Mouse (Mus musculus): ENCODE results near the gene Ppp2r5c. TPM values are rescaled to one million over a fixed set of nuclear protein-coding genes. Genes with fewer than 3 reads are reported as not detected.

The Ppp2r5c gene
- polyA plus RNA-seq, 1 experiment: 22.8 TPM

- DNase-seq (ENCODE audit: low read depth in 1 of 2, low spot score in 2 of 2): no peak
- H3K27me3 ChIP-seq (ENCODE audit: control insufficient read depth, insufficient read depth, low read length): no peaks in the 10 kb centered on the region
- TF ChIP-seq CTCF (IDR thresholded peaks at IDR 0.05; ENCODE audit: extremely low read depth, insufficient read depth, insufficient read length, insufficient replicate concordance) (no peak), POLR2A (IDR thresholded peaks at IDR 0.05; ENCODE audit: low read depth, low read length) (no peak)
- H3K27ac ChIP-seq (ENCODE audit: insufficient read depth, low read length): no peak overlapping the region
- no peaks in the 10 kb centered on the region for H3K36me3 ChIP-seq (ENCODE audit: control insufficient read depth, insufficient read depth, low read length)
- peaks cover 37% of the 10 kb centered on the region for H3K4me1 ChIP-seq (ENCODE audit: control insufficient read depth, insufficient read depth, insufficient read length)
- H3K4me3 ChIP-seq (ENCODE audit: extremely low read depth, insufficient read depth, insufficient read length): no peak overlapping the region
- WGBS: 78% methylated on average over 9 of the region's 9 CpGs
Observed at GRCm38 (mm10) chr12:110507714-110508297, 60.9 kb downstream of the Ppp2r5c start.

GRCm38 (mm10) chr12:110508680-110509079 lies 61.8 kb downstream of the Ppp2r5c start:
- H3K27ac ChIP-seq (ENCODE audit: insufficient read depth, low read length): no peak overlapping the region
- H3K4me3 ChIP-seq (ENCODE audit: extremely low read depth, insufficient read depth, insufficient read length): no peak overlapping the region
- TF ChIP-seq POLR2A (IDR thresholded peaks at IDR 0.05; ENCODE audit: low read depth, low read length): no peak
- TF ChIP-seq CTCF (IDR thresholded peaks at IDR 0.05; ENCODE audit: extremely low read depth, insufficient read depth, insufficient read length, insufficient replicate concordance): no peak
- H3K27me3 ChIP-seq (ENCODE audit: control insufficient read depth, insufficient read depth, low read length): no peaks in the 10 kb centered on the region
- H3K36me3 ChIP-seq (ENCODE audit: control insufficient read depth, insufficient read depth, low read length): no peaks in the 10 kb centered on the region
- DNase-seq (ENCODE audit: low read depth in 1 of 2, low spot score in 2 of 2): no peak
- WGBS: 86% methylated on average over 5 of the region's 5 CpGs
- H3K4me1 ChIP-seq (ENCODE audit: control insufficient read depth, insufficient read depth, insufficient read length): peaks cover 31% of the 10 kb centered on the region

- peaks cover 15% of the 10 kb centered on the region; the same call in 1 of the 2 replicates for H3K4me1 ChIP-seq (ENCODE audit: control insufficient read depth, insufficient read depth, insufficient read length)
- peak overlapping the region; percentile 40; the same call in 1 of the 2 replicates for H3K27ac ChIP-seq (ENCODE audit: insufficient read depth, low read length)
- 64% methylated on average over 9 of the region's 9 CpGs for WGBS
- no peaks in the 10 kb centered on the region for H3K36me3 ChIP-seq (ENCODE audit: control insufficient read depth, insufficient read depth, low read length)
- H3K27me3 ChIP-seq (ENCODE audit: control insufficient read depth, insufficient read depth, low read length): no peaks in the 10 kb centered on the region
- H3K4me3 ChIP-seq (ENCODE audit: extremely low read depth, insufficient read depth, insufficient read length): no peak overlapping the region
- DNase-seq (ENCODE audit: low read depth in 1 of 2, low spot score in 2 of 2): no peak
- TF ChIP-seq POLR2A (IDR thresholded peaks at IDR 0.05; ENCODE audit: low read depth, low read length): no peak
- no peak for TF ChIP-seq CTCF (IDR thresholded peaks at IDR 0.05; ENCODE audit: extremely low read depth, insufficient read depth, insufficient read length, insufficient replicate concordance)
Observed at GRCm38 (mm10) chr12:110510171-110510871, 63.4 kb downstream of the Ppp2r5c start.

- Histone ChIP-seq H3K27me3 (ENCODE audit: control insufficient read depth, insufficient read depth, low read length) (no peaks in the 10 kb centered on the region), H3K4me3 (ENCODE audit: extremely low read depth, insufficient read depth, insufficient read length) (no peak overlapping the region), H3K27ac (ENCODE audit: insufficient read depth, low read length) (no peak overlapping the region), H3K36me3 (ENCODE audit: control insufficient read depth, insufficient read depth, low read length) (no peaks in the 10 kb centered on the region), H3K4me1 (ENCODE audit: control insufficient read depth, insufficient read depth, insufficient read length) (peaks cover 7% of the 10 kb centered on the region; the same call in 1 of the 2 replicates)
- 85% methylated on average over 12 of the region's 12 CpGs for WGBS
- DNase-seq (ENCODE audit: low read depth in 1 of 2, low spot score in 2 of 2): no peak
- TF ChIP-seq POLR2A (IDR thresholded peaks at IDR 0.05; ENCODE audit: low read depth, low read length) (no peak), CTCF (IDR thresholded peaks at IDR 0.05; ENCODE audit: extremely low read depth, insufficient read depth, insufficient read length, insufficient replicate concordance) (no peak)
Observed at GRCm38 (mm10) chr12:110511201-110511600, 64.3 kb downstream of the Ppp2r5c start.

- DNase-seq (ENCODE audit: low read depth in 1 of 2, low spot score in 2 of 2): no peak
- no peak for TF ChIP-seq POLR2A (IDR thresholded peaks at IDR 0.05; ENCODE audit: low read depth, low read length)
- no peak for TF ChIP-seq CTCF (IDR thresholded peaks at IDR 0.05; ENCODE audit: extremely low read depth, insufficient read depth, insufficient read length, insufficient replicate concordance)
- Histone ChIP-seq H3K27ac (ENCODE audit: insufficient read depth, low read length) (no peak overlapping the region), H3K27me3 (ENCODE audit: control insufficient read depth, insufficient read depth, low read length) (no peaks in the 10 kb centered on the region), H3K4me1 (ENCODE audit: control insufficient read depth, insufficient read depth, insufficient read length) (peaks cover 6% of the 10 kb centered on the region; the same call in 1 of the 2 replicates), H3K36me3 (ENCODE audit: control insufficient read depth, insufficient read depth, low read length) (peaks cover 2% of the 10 kb centered on the region; the same call in 1 of the 2 replicates), H3K4me3 (ENCODE audit: extremely low read depth, insufficient read depth, insufficient read length) (no peak overlapping the region)
- WGBS: 85% methylated on average over 9 of the region's 9 CpGs
Observed at GRCm38 (mm10) chr12:110511856-110512433, 65.0 kb downstream of the Ppp2r5c start.

- Histone ChIP-seq H3K4me3 (ENCODE audit: extremely low read depth, insufficient read depth, insufficient read length) (no peak overlapping the region), H3K4me1 (ENCODE audit: control insufficient read depth, insufficient read depth, insufficient read length) (peaks cover 3% of the 10 kb centered on the region; the same call in 1 of the 2 replicates), H3K27ac (ENCODE audit: insufficient read depth, low read length) (no peak overlapping the region), H3K27me3 (ENCODE audit: control insufficient read depth, insufficient read depth, low read length) (no peaks in the 10 kb centered on the region), H3K36me3 (ENCODE audit: control insufficient read depth, insufficient read depth, low read length) (peaks cover 5% of the 10 kb centered on the region; the same call in 1 of the 2 replicates)
- WGBS: 65% methylated on average over 7 of the region's 7 CpGs
- DNase-seq (ENCODE audit: low read depth in 1 of 2, low spot score in 2 of 2): no peak
- TF ChIP-seq POLR2A (IDR thresholded peaks at IDR 0.05; ENCODE audit: low read depth, low read length) (no peak), CTCF (IDR thresholded peaks at IDR 0.05; ENCODE audit: extremely low read depth, insufficient read depth, insufficient read length, insufficient replicate concordance) (no peak)
Observed at GRCm38 (mm10) chr12:110512884-110513283, 66.0 kb downstream of the Ppp2r5c start.

All from spleen, adult 2 months (tissue).